Mouse (Mus musculus): ENCODE data around the gene Gckr. TPM values are rescaled to one million over a fixed set of nuclear protein-coding genes. Genes with fewer than 3 reads are reported as not detected.

The Gckr gene
- total RNA-seq, 1 experiment, result 0.04 TPM

- no peak for DNase-seq (ENCODE audit: low read depth, low spot score)
- H3K27ac ChIP-seq (ENCODE audit: insufficient read depth, low read depth, low read length, poor library complexity, severe bottlenecking), result no peak overlapping the region
- H3K9ac ChIP-seq (ENCODE audit: insufficient read depth, low read depth, low read length, poor library complexity, severe bottlenecking), result no peak overlapping the region
- H3K4me3 ChIP-seq (ENCODE audit: insufficient read depth in 1 of 2, low read depth in 1 of 2, low read length in 2 of 2, poor library complexity in 1 of 2, severe bottlenecking in 1 of 2), result no peak overlapping the region
- no peaks in the 10 kb centered on the region for H3K9me3 ChIP-seq (ENCODE audit: control insufficient read depth, insufficient read depth, low read depth, low read length)
- in situ Hi-C loops (cut with MboI; ENCODE audit: low sequenced_read_pairs in 2 of 2, unreplicated experiment in 2 of 2), result no loop called here
- H3K4me1 ChIP-seq (ENCODE audit: control insufficient read depth in 2 of 2, insufficient read depth in 2 of 2, low read length in 2 of 2, poor library complexity in 1 of 2), result no peaks in the 10 kb centered on the region
- H3K36me3 ChIP-seq (ENCODE audit: control insufficient read depth, insufficient read depth, low read length, poor library complexity, severe bottlenecking), result no peaks in the 10 kb centered on the region
- no peak for TF ChIP-seq HCFC1 (IDR thresholded peaks at IDR 0.05; ENCODE audit: borderline replicate concordance, insufficient read depth, low read length)
- peak; percentile 93 for TF ChIP-seq ZNF384 (IDR thresholded peaks at IDR 0.05; ENCODE audit: low read depth, low read length)
- no peak for TF ChIP-seq MAFK (IDR thresholded peaks at IDR 0.05; ENCODE audit: insufficient read depth, low read depth, low read length)
- no peak for TF ChIP-seq ZC3H11A (IDR thresholded peaks at IDR 0.05; ENCODE audit: borderline replicate concordance, low read depth, low read length)
Observed at GRCm38 (mm10) chr5:31301866-31302265, 4.6 kb downstream of the Gckr start.

- Histone ChIP-seq H3K9me3 (ENCODE audit: control insufficient read depth, insufficient read depth, low read depth, low read length) (no peaks in the 10 kb centered on the region), H3K27ac (ENCODE audit: insufficient read depth, low read depth, low read length, poor library complexity, severe bottlenecking) (no peak overlapping the region), H3K9ac (ENCODE audit: insufficient read depth, low read depth, low read length, poor library complexity, severe bottlenecking) (no peak overlapping the region), H3K36me3 (ENCODE audit: control insufficient read depth, insufficient read depth, low read length, poor library complexity, severe bottlenecking) (no peaks in the 10 kb centered on the region), H3K4me1 (ENCODE audit: control insufficient read depth in 2 of 2, insufficient read depth in 2 of 2, low read length in 2 of 2, poor library complexity in 1 of 2) (no peaks in the 10 kb centered on the region), H3K4me3 (ENCODE audit: insufficient read depth in 1 of 2, low read depth in 1 of 2, low read length in 2 of 2, poor library complexity in 1 of 2, severe bottlenecking in 1 of 2) (no peak overlapping the region)
- in situ Hi-C loops (cut with MboI; ENCODE audit: low sequenced_read_pairs in 2 of 2, unreplicated experiment in 2 of 2), result no loop called here
- no peak for TF ChIP-seq HCFC1 (IDR thresholded peaks at IDR 0.05; ENCODE audit: borderline replicate concordance, insufficient read depth, low read length)
- TF ChIP-seq ZNF384 (IDR thresholded peaks at IDR 0.05; ENCODE audit: low read depth, low read length), result no peak
- TF ChIP-seq ZC3H11A (IDR thresholded peaks at IDR 0.05; ENCODE audit: borderline replicate concordance, low read depth, low read length), result no peak
- TF ChIP-seq CHD2 (IDR thresholded peaks at IDR 0.05; ENCODE audit: low read depth, low read length), result no peak
- no peak for TF ChIP-seq MAFK (IDR thresholded peaks at IDR 0.05; ENCODE audit: insufficient read depth, low read depth, low read length)
- no peak for DNase-seq (ENCODE audit: low read depth, low spot score)
Observed at GRCm38 (mm10) chr5:31303093-31303492, 5.8 kb downstream of the Gckr start.

- no peak for DNase-seq (ENCODE audit: low read depth, low spot score)
- Histone ChIP-seq H3K36me3 (ENCODE audit: control insufficient read depth, insufficient read depth, low read length, poor library complexity, severe bottlenecking) (no peaks in the 10 kb centered on the region), H3K9ac (ENCODE audit: insufficient read depth, low read depth, low read length, poor library complexity, severe bottlenecking) (no peak overlapping the region), H3K27ac (ENCODE audit: insufficient read depth, low read depth, low read length, poor library complexity, severe bottlenecking) (no peak overlapping the region), H3K4me1 (ENCODE audit: control insufficient read depth in 2 of 2, insufficient read depth in 2 of 2, low read length in 2 of 2, poor library complexity in 1 of 2) (no peaks in the 10 kb centered on the region), H3K4me3 (ENCODE audit: insufficient read depth in 1 of 2, low read depth in 1 of 2, low read length in 2 of 2, poor library complexity in 1 of 2, severe bottlenecking in 1 of 2) (no peak overlapping the region), H3K9me3 (ENCODE audit: control insufficient read depth, insufficient read depth, low read depth, low read length) (no peaks in the 10 kb centered on the region)
- TF ChIP-seq ZNF384 (IDR thresholded peaks at IDR 0.05; ENCODE audit: low read depth, low read length) (no peak), ZC3H11A (IDR thresholded peaks at IDR 0.05; ENCODE audit: borderline replicate concordance, low read depth, low read length) (no peak), MAFK (IDR thresholded peaks at IDR 0.05; ENCODE audit: insufficient read depth, low read depth, low read length) (no peak), HCFC1 (IDR thresholded peaks at IDR 0.05; ENCODE audit: borderline replicate concordance, insufficient read depth, low read length) (no peak), CHD2 (IDR thresholded peaks at IDR 0.05; ENCODE audit: low read depth, low read length) (no peak)
- in situ Hi-C loops (cut with MboI; ENCODE audit: low sequenced_read_pairs in 2 of 2, unreplicated experiment in 2 of 2), result no loop called here
Observed at GRCm38 (mm10) chr5:31312806-31313205, 15.6 kb downstream of the Gckr start.

- no peaks in the 10 kb centered on the region for H3K4me1 ChIP-seq (ENCODE audit: control insufficient read depth in 2 of 2, insufficient read depth in 2 of 2, low read length in 2 of 2, poor library complexity in 1 of 2)
- H3K4me3 ChIP-seq (ENCODE audit: insufficient read depth in 1 of 2, low read depth in 1 of 2, low read length in 2 of 2, poor library complexity in 1 of 2, severe bottlenecking in 1 of 2), result no peak overlapping the region
- in situ Hi-C loops (cut with MboI; ENCODE audit: low sequenced_read_pairs in 2 of 2, unreplicated experiment in 2 of 2), result no loop called here
- DNase-seq (ENCODE audit: low read depth, low spot score), result no peak
- no peak overlapping the region for H3K9ac ChIP-seq (ENCODE audit: insufficient read depth, low read depth, low read length, poor library complexity, severe bottlenecking)
- no peaks in the 10 kb centered on the region for H3K36me3 ChIP-seq (ENCODE audit: control insufficient read depth, insufficient read depth, low read length, poor library complexity, severe bottlenecking)
- H3K27ac ChIP-seq (ENCODE audit: insufficient read depth, low read depth, low read length, poor library complexity, severe bottlenecking), result no peak overlapping the region
- H3K9me3 ChIP-seq (ENCODE audit: control insufficient read depth, insufficient read depth, low read depth, low read length), result no peaks in the 10 kb centered on the region
- TF ChIP-seq ZC3H11A (IDR thresholded peaks at IDR 0.05; ENCODE audit: borderline replicate concordance, low read depth, low read length) (no peak), CHD2 (IDR thresholded peaks at IDR 0.05; ENCODE audit: low read depth, low read length) (no peak), HCFC1 (IDR thresholded peaks at IDR 0.05; ENCODE audit: borderline replicate concordance, insufficient read depth, low read length) (no peak), MAFK (IDR thresholded peaks at IDR 0.05; ENCODE audit: insufficient read depth, low read depth, low read length) (no peak), ZNF384 (IDR thresholded peaks at IDR 0.05; ENCODE audit: low read depth, low read length) (no peak)
Observed at GRCm38 (mm10) chr5:31322776-31323175, 25.5 kb downstream of the Gckr start.

GRCm38 (mm10) chr5:31324085-31324484 is 26.8 kb downstream of the Gckr start:
- TF ChIP-seq HCFC1 (IDR thresholded peaks at IDR 0.05; ENCODE audit: borderline replicate concordance, insufficient read depth, low read length), result no peak
- TF ChIP-seq CHD2 (IDR thresholded peaks at IDR 0.05; ENCODE audit: low read depth, low read length), result no peak
- Histone ChIP-seq H3K9me3 (ENCODE audit: control insufficient read depth, insufficient read depth, low read depth, low read length) (no peaks in the 10 kb centered on the region), H3K9ac (ENCODE audit: insufficient read depth, low read depth, low read length, poor library complexity, severe bottlenecking) (no peak overlapping the region), H3K4me1 (ENCODE audit: control insufficient read depth in 2 of 2, insufficient read depth in 2 of 2, low read length in 2 of 2, poor library complexity in 1 of 2) (no peaks in the 10 kb centered on the region), H3K4me3 (ENCODE audit: insufficient read depth in 1 of 2, low read depth in 1 of 2, low read length in 2 of 2, poor library complexity in 1 of 2, severe bottlenecking in 1 of 2) (no peak overlapping the region), H3K36me3 (ENCODE audit: control insufficient read depth, insufficient read depth, low read length, poor library complexity, severe bottlenecking) (no peaks in the 10 kb centered on the region), H3K27ac (ENCODE audit: insufficient read depth, low read depth, low read length, poor library complexity, severe bottlenecking) (no peak overlapping the region)
- in situ Hi-C loops (cut with MboI; ENCODE audit: low sequenced_read_pairs in 2 of 2, unreplicated experiment in 2 of 2), result no loop called here
- no peak for DNase-seq (ENCODE audit: low read depth, low spot score)

All from ES-E14 (cell line).